Mouse (Mus musculus): ENCODE results near the gene Zfp68. TPM values are rescaled to one million over a fixed set of nuclear protein-coding genes. Genes with fewer than 3 reads are reported as not detected.

The Zfp68 gene
- polyA plus RNA-seq (2015; fragmentation: Nextera tagmentation; extraction: Ambion mirVana), result 62.8 and 63.0 TPM in 2 replicates

DNA sequence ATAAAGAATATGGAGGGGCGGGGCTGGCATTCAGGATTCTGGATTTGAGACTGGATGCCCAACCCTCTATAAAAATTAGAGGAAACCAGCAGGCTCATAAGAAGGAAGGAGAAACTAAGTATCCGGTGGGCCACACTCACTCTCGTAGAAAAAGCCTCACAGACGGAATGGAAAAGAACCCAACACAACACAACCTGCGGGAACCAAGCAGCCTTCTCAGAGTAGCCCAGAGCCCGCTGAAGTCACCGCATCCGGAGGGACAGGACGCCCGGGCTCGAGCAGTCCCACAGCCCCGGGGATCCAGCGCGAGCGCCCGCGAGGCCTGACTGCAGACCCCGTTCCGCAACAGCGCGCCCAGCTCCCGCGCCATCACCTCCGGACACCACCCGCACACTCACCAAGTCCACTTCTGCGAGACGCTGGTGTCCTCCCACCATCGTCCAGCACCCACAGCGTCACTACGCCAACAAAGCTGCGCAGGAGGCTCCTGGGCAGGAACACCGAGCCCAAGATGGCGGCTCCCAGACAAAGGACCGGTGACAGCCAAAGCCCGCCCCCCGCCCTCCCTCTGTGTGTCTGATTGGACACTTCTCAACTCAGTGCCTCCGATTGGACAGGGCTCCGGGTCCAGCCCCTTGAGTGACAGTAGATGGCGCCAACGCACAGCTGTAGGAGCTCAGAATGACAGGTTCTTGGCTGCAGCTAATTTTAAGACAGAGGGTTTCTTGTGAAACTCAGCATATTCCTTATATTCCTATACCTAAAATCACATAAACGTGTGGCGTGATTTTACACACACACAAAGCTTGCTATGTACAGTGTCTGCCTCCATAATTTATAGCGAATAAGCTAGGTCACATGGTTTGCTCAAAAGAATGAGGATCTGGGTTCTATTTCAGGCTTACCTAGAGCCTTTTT lies at the start of gene Zfp68:
TSS of gene Zfp68 (minus strand) at position 551 of the 918 bp plus-strand sequence.
- ATAC-seq (ENCODE audit: insufficient read depth, low FRiP score), result peak; percentile 96
- peak within 1 kb of the TSS; percentile 90 for H3K4me3 ChIP-seq (replicated peaks; ENCODE audit: low read length)
- peak within 1 kb of the TSS; percentile 99 for H3K27ac ChIP-seq (ENCODE audit: low read length)
- H3K9me3 ChIP-seq (replicated peaks; ENCODE audit: control insufficient read depth, low read length), result peaks cover 34% of the 10 kb centered on the region
- peaks cover 37% of the 10 kb centered on the region for H3K36me3 ChIP-seq (ENCODE audit: control insufficient read depth, insufficient read depth, low read length)
- peak within 1 kb of the TSS; percentile 52 for H3K4me2 ChIP-seq (ENCODE audit: low read depth, low read length)
- WGBS, result under 1% methylated on average over 43 of the region's 43 CpGs
- peak within 1 kb of the TSS; percentile 98 for H3K9ac ChIP-seq (ENCODE audit: low read length)
- peaks cover 13% of the 10 kb centered on the region; the same call in 1 of the 2 replicates for H3K4me1 ChIP-seq (ENCODE audit: control insufficient read depth, insufficient read depth, low read length)
- no peaks in the 10 kb centered on the region for H3K27me3 ChIP-seq (ENCODE audit: control insufficient read depth, insufficient read depth, low read length)

DNA sequence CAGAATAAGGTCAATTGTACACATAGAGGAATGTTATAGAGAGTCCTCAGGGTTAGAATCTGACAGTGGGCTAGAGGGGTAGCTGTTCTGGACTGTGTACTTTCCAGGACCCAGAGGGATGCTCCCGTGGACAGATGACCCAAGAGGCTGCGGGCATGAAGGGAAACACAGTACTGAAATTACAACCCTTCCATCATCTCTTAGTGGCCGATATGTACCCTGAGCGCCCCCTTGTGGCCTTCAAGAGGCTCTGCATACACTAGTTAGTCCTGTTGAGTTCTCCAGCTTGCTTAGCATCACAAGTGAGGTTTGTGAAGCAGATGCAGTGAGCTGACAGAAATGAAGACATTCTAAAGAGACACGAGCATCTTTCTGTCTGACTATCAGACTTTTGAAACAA lies 39.4 kb upstream of the Zfp68 start:
- no peaks in the 10 kb centered on the region for H3K4me1 ChIP-seq (ENCODE audit: control insufficient read depth, insufficient read depth, low read length)
- H3K27ac ChIP-seq (ENCODE audit: low read length), result no peak overlapping the region
- no peak overlapping the region for H3K9ac ChIP-seq (ENCODE audit: low read length)
- no peaks in the 10 kb centered on the region for H3K27me3 ChIP-seq (ENCODE audit: control insufficient read depth, insufficient read depth, low read length)
- no peak overlapping the region for H3K4me3 ChIP-seq (replicated peaks; ENCODE audit: low read length)
- H3K9me3 ChIP-seq (replicated peaks; ENCODE audit: control insufficient read depth, low read length), result no peaks in the 10 kb centered on the region
- ATAC-seq (ENCODE audit: insufficient read depth, low FRiP score), result no peak
- 10% methylated on average over 5 of the region's 5 CpGs for WGBS
- no peak overlapping the region for H3K4me2 ChIP-seq (ENCODE audit: low read depth, low read length)
- no peaks in the 10 kb centered on the region for H3K36me3 ChIP-seq (ENCODE audit: control insufficient read depth, insufficient read depth, low read length)

DNA sequence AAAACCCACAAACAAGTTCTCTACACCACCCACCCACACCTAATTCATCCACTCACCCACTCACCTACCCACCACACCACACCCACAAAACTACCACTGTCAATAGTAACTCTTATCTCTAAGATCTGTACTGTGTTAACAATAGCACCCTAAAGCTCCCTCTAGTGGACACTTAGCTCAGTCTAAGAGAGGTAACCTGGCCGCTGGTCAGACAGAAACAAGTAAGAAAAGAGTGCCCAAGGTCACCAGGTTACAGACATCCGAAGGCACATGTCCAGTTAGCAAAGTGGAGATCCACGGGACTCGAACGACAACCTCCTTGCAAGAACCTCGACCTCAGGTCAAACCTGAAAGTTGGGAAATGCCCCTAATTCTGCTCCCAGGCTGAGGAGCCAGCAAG lies 38.3 kb upstream of the Zfp68 start:
- no peaks in the 10 kb centered on the region for H3K9me3 ChIP-seq (replicated peaks; ENCODE audit: control insufficient read depth, low read length)
- H3K4me3 ChIP-seq (replicated peaks; ENCODE audit: low read length), result no peak overlapping the region
- no peaks in the 10 kb centered on the region for H3K27me3 ChIP-seq (ENCODE audit: control insufficient read depth, insufficient read depth, low read length)
- ATAC-seq (ENCODE audit: insufficient read depth, low FRiP score), result peak; percentile 72
- H3K36me3 ChIP-seq (ENCODE audit: control insufficient read depth, insufficient read depth, low read length), result no peaks in the 10 kb centered on the region
- H3K9ac ChIP-seq (ENCODE audit: low read length), result no peak overlapping the region
- 37% methylated on average over 6 of the region's 6 CpGs for WGBS
- no peaks in the 10 kb centered on the region for H3K4me1 ChIP-seq (ENCODE audit: control insufficient read depth, insufficient read depth, low read length)
- no peak overlapping the region for H3K4me2 ChIP-seq (ENCODE audit: low read depth, low read length)
- H3K27ac ChIP-seq (ENCODE audit: low read length), result no peak overlapping the region

DNA sequence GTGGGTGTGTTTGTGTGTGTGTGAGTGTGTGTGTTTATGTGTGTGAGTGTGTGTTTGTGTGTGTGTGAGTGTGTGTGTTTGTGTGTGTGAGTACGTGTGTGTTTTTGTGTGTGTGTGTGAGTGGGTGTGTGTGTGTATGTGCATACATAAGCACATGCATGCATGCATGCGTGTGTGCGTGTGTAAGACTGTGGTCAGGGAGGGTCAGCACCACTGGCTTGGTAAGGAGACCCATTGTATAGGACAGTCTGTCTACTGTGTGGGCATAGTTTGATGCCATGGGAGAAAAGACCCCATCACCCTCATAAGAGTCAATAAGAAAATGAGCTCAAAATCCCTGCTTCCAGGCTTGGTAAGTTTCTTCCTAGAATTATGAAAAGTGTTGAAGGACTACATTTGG lies 37.8 kb upstream of the Zfp68 start:
- no peak for ATAC-seq (ENCODE audit: insufficient read depth, low FRiP score)
- Histone ChIP-seq H3K4me3 (replicated peaks; ENCODE audit: low read length) (no peak overlapping the region), H3K27ac (ENCODE audit: low read length) (no peak overlapping the region), H3K9me3 (replicated peaks; ENCODE audit: control insufficient read depth, low read length) (no peaks in the 10 kb centered on the region), H3K27me3 (ENCODE audit: control insufficient read depth, insufficient read depth, low read length) (no peaks in the 10 kb centered on the region), H3K4me1 (ENCODE audit: control insufficient read depth, insufficient read depth, low read length) (no peaks in the 10 kb centered on the region), H3K4me2 (ENCODE audit: low read depth, low read length) (no peak overlapping the region), H3K36me3 (ENCODE audit: control insufficient read depth, insufficient read depth, low read length) (no peaks in the 10 kb centered on the region), H3K9ac (ENCODE audit: low read length) (no peak overlapping the region)
- 94% methylated on average over 3 of the region's 3 CpGs for WGBS

DNA sequence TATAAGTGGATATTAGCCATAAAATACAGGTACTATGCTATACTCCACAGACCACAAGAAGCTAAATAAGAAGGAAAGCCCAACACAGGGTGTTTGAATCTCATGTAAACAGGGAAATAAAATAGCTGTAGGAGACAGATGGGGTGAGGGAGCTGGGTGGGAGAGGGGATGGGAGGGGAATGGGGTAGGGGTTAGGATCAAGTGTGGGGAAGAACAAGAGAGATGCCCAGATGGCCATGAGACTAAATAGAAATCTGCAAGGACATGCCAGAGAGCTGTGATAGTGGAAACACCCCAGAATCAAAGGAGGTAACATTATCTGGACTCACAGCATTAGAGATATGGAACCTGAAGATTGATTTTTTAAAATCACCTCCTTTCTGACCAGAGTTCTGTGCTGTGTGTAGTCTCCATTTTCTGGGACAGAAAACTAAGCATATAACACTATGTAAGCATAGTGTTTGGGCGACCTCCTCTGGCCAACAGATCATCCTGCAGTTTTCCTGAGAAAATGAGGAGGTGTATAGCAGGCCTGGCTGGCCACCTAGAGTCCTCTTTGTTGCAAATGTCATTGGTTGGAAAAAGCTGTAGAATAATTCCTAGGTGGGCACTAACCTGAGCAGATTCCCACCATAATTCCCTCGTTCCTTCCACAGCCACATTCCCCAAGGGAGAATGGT lies 37.1 kb upstream of the Zfp68 start:
- Histone ChIP-seq H3K4me2 (ENCODE audit: low read depth, low read length) (no peak overlapping the region), H3K4me3 (replicated peaks; ENCODE audit: low read length) (no peak overlapping the region), H3K9ac (ENCODE audit: low read length) (no peak overlapping the region), H3K36me3 (ENCODE audit: control insufficient read depth, insufficient read depth, low read length) (no peaks in the 10 kb centered on the region), H3K4me1 (ENCODE audit: control insufficient read depth, insufficient read depth, low read length) (no peaks in the 10 kb centered on the region), H3K27me3 (ENCODE audit: control insufficient read depth, insufficient read depth, low read length) (no peaks in the 10 kb centered on the region), H3K9me3 (replicated peaks; ENCODE audit: control insufficient read depth, low read length) (no peaks in the 10 kb centered on the region), H3K27ac (ENCODE audit: low read length) (no peak overlapping the region)
- ATAC-seq (ENCODE audit: insufficient read depth, low FRiP score), result 0 out of 2 replicates have a peak, but pooled peaks have one; percentile 66
- WGBS, result 13% methylated on average over 2 of the region's 2 CpGs

DNA sequence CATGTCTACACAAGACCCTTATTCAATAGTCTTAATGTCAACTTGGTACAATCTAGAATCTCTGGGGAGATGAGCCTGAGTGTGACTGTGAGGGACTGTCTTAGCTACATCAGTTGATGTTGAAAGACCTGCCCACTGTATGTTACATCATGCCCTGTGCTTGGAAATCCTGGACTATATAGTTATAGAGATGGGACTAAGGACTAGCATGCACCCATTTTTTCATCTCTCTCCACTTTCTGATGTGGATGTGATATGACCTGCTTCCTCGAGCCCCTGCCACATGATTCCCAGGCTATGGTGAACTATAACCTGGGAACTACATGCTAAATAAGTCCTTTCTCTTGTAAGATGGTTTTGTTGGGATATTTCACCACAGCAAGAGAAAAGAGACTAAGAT lies 33.4 kb upstream of the Zfp68 start:
- H3K9me3 ChIP-seq (replicated peaks; ENCODE audit: control insufficient read depth, low read length), result no peaks in the 10 kb centered on the region
- H3K4me2 ChIP-seq (ENCODE audit: low read depth, low read length), result no peak overlapping the region
- H3K27me3 ChIP-seq (ENCODE audit: control insufficient read depth, insufficient read depth, low read length), result no peaks in the 10 kb centered on the region
- 85% methylated on average over 1 of the region's 1 CpGs for WGBS
- H3K27ac ChIP-seq (ENCODE audit: low read length), result no peak overlapping the region
- H3K9ac ChIP-seq (ENCODE audit: low read length), result no peak overlapping the region
- no peaks in the 10 kb centered on the region for H3K4me1 ChIP-seq (ENCODE audit: control insufficient read depth, insufficient read depth, low read length)
- H3K4me3 ChIP-seq (replicated peaks; ENCODE audit: low read length), result no peak overlapping the region
- peaks cover 8% of the 10 kb centered on the region; the same call in 1 of the 2 replicates for H3K36me3 ChIP-seq (ENCODE audit: control insufficient read depth, insufficient read depth, low read length)
- no peak for ATAC-seq (ENCODE audit: insufficient read depth, low FRiP score)

DNA sequence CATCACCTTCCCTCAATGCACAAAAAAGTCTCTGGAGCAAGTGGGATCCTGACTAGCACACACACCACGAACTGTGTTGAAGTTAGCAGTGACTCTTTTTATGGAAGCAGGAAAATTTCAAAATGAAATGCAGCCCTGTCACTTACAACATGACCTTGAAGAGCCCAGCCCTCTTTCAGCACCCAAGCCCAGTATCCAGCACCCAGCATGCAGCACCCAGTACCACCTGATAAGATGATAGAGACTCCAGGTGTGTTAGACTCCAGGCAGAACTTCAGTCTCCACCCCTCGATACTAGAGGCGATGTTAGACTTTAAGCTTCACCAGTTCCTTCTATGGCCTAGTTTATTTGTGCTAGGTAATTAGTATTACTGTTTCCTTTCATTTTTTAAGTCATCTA lies 22.2 kb upstream of the Zfp68 start:
- 93% methylated on average over 3 of the region's 3 CpGs for WGBS
- Histone ChIP-seq H3K4me2 (ENCODE audit: low read depth, low read length) (no peak overlapping the region), H3K4me3 (replicated peaks; ENCODE audit: low read length) (no peak overlapping the region), H3K36me3 (ENCODE audit: control insufficient read depth, insufficient read depth, low read length) (peaks cover 18% of the 10 kb centered on the region), H3K9ac (ENCODE audit: low read length) (no peak overlapping the region), H3K9me3 (replicated peaks; ENCODE audit: control insufficient read depth, low read length) (no peaks in the 10 kb centered on the region), H3K27ac (ENCODE audit: low read length) (no peak overlapping the region), H3K4me1 (ENCODE audit: control insufficient read depth, insufficient read depth, low read length) (no peaks in the 10 kb centered on the region), H3K27me3 (ENCODE audit: control insufficient read depth, insufficient read depth, low read length) (no peaks in the 10 kb centered on the region)
- no peak for ATAC-seq (ENCODE audit: insufficient read depth, low FRiP score)

DNA sequence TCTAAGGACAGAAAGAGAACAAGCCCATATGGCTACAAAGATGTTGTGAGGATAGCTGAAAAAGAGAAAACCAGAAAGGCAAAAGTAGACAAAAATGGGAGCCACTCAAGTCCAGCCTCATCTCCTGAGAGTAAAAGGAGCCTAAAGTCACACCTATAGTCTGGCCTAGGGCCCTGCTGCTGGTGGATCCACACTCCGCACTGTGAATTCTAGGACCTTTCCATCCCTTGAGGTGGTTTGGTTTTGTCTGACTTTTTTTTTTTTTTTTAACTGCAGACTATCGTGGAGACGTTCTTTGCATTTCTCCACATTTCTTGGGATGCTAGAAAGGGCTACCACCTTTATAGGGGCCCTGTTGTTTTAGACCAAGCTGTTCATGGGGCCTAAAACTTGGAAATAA lies 21.5 kb upstream of the Zfp68 start:
- ATAC-seq (ENCODE audit: insufficient read depth, low FRiP score), result no peak
- 91% methylated on average over 3 of the region's 3 CpGs for WGBS

DNA sequence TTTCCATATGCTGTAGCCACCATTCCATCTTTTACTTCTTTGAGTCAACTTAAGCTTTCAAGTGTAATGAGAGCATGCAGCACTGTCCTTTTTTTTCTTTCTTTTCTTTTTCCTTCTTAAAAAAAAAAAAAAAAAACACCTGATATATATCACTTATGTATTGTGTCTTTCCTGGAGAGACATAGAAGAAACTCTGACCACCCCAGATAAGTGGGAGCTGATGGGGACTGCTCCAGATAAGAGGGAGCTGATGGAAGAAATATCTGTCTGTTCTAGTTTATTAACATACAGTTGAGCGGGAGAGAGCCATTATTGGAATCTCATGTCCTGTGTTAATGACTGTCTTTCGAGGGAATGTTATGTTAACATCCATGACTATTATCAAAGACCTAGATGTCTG lies 16.9 kb upstream of the Zfp68 start:
- WGBS, result 89% methylated on average over 2 of the region's 2 CpGs
- H3K36me3 ChIP-seq (ENCODE audit: control insufficient read depth, insufficient read depth, low read length), result peaks cover 17% of the 10 kb centered on the region
- no peak for ATAC-seq (ENCODE audit: insufficient read depth, low FRiP score)

More for the DNA sequence above, 21.5 kb upstream of the Zfp68 start:
- Histone ChIP-seq H3K36me3 (ENCODE audit: control insufficient read depth, insufficient read depth, low read length) (peaks cover 16% of the 10 kb centered on the region), H3K9ac (ENCODE audit: low read length) (no peak overlapping the region), H3K9me3 (replicated peaks; ENCODE audit: control insufficient read depth, low read length) (no peaks in the 10 kb centered on the region), H3K27ac (ENCODE audit: low read length) (no peak overlapping the region), H3K4me1 (ENCODE audit: control insufficient read depth, insufficient read depth, low read length) (no peaks in the 10 kb centered on the region), H3K4me2 (ENCODE audit: low read depth, low read length) (no peak overlapping the region), H3K27me3 (ENCODE audit: control insufficient read depth, insufficient read depth, low read length) (no peaks in the 10 kb centered on the region), H3K4me3 (replicated peaks; ENCODE audit: low read length) (no peak overlapping the region)

More for the DNA sequence above, 16.9 kb upstream of the Zfp68 start:
- Histone ChIP-seq H3K4me2 (ENCODE audit: low read depth, low read length) (no peak overlapping the region), H3K27ac (ENCODE audit: low read length) (no peak overlapping the region), H3K27me3 (ENCODE audit: control insufficient read depth, insufficient read depth, low read length) (no peaks in the 10 kb centered on the region), H3K9ac (ENCODE audit: low read length) (no peak overlapping the region), H3K9me3 (replicated peaks; ENCODE audit: control insufficient read depth, low read length) (no peaks in the 10 kb centered on the region), H3K4me3 (replicated peaks; ENCODE audit: low read length) (no peak overlapping the region), H3K4me1 (ENCODE audit: control insufficient read depth, insufficient read depth, low read length) (no peaks in the 10 kb centered on the region)

Measured in stomach, embryonic 16.5 days (tissue).